Mouse (Mus musculus) adrenal gland, postnatal 25 days (tissue): ENCODE measurements around the gene Atp2a2. TPM values are rescaled to one million over a fixed set of nuclear protein-coding genes. Genes with fewer than 3 reads are reported as not detected.

Experiments
- DNase-seq: peaks from one replicate; pipeline ENCODE4 v3.0.0; 2021; ENCODE audit warnings: mixed read lengths
- total RNA-seq: library from RNA; stranded (reverse); gene quantifications from 2 replicates; pipeline ENCODE4 v1.2.3, GENCODE M21; 2021

Atp2a2 gene
- total RNA-seq, 1 experiment from 2014 or later, result 176 TPM

DNA sequence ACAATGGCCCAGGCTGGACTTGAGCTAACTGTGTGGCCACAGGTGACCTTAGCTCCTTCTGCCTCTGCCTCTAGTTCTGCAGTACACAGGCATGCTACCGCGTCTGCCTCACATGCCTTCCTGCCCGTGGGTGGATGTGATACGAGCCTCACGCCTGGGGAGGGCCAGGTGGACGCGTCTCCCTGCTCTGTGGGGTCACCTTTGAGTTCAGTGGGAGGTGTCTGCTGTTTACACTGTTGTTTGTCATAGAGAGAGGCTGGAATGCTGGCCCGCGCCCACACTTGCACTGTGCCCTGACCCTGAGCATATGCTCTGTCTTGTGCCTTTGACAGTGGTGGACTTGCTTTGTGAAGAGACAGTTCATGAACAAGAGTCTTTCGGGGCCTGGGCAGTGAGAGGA is 96.5 kb downstream of the Atp2a2 start:
- no peak for DNase-seq

Other genes with a start within 250 kb of the Atp2a2 start
- gene Tctn1, start 237.8 kb downstream of the Atp2a2 start, total RNA-seq, result 16.5 and 19.0 TPM in 2 replicates
- 48.2 and 52.6 TPM in 2 replicates for gene Pptc7, start 217.9 kb downstream of the Atp2a2 start, total RNA-seq
- 3.9 and 5.1 TPM in 2 replicates for gene Rad9b, start 148.0 kb downstream of the Atp2a2 start, total RNA-seq
- 123 and 135 TPM in 2 replicates for gene Vps29, start 147.9 kb downstream of the Atp2a2 start, total RNA-seq
- 38.2 and 42.6 TPM in 2 replicates for gene Gpn3, start 130.3 kb downstream of the Atp2a2 start, total RNA-seq
- gene Fam216a, start 129.9 kb downstream of the Atp2a2 start, total RNA-seq, result 31.3 and 32.1 TPM in 2 replicates
- 218 and 290 TPM in 2 replicates for gene Arpc3, start 110.3 kb downstream of the Atp2a2 start, total RNA-seq
- 43.6 and 46.0 TPM in 2 replicates for gene Anapc7, start 80.5 kb downstream of the Atp2a2 start, total RNA-seq
- 9.4 and 14.6 TPM in 2 replicates for gene Ift81, start 112.3 kb upstream of the Atp2a2 start, total RNA-seq
- gene P2rx7, start 141.7 kb upstream of the Atp2a2 start, total RNA-seq, result 3.2 and 3.8 TPM in 2 replicates
- 37.6 and 41.9 TPM in 2 replicates for gene P2rx4, start 205.3 kb upstream of the Atp2a2 start, total RNA-seq